Mouse (Mus musculus) forebrain, embryonic 12.5 days (tissue): Measurements from ENCODE around the gene Slc17a1. TPM values are rescaled to one million over a fixed set of nuclear protein-coding genes. Genes with fewer than 3 reads are reported as not detected.

ENCODE experiments used
- ATAC-seq: fragments of 200-750 bp; cut with Nextera tagmentation; 2 replicates; pipeline ENCODE4 v1.8.0; 2017; ENCODE audit warnings: moderate TSS enrichment; ENCODE audit not compliant: low FRiP score
- H3K27ac ChIP-seq: fragments of 300-500 bp; sonication (generic); 2 replicates; pipeline ENCODE4 v1.5.1; 2016; ENCODE audit warnings: mild to moderate bottlenecking
- H3K27me3 ChIP-seq: fragments of 300-500 bp; sonication (generic); 2 replicates; pipeline ENCODE4 v1.6.1; 2016; ENCODE audit warnings: mild to moderate bottlenecking
- H3K36me3 ChIP-seq: fragments of 300-500 bp; sonication (generic); replicated peaks from 2 replicates; pipeline ENCODE4 v1.6.1; 2016; ENCODE audit warnings: mild to moderate bottlenecking
- H3K4me1 ChIP-seq: fragments of 300-500 bp; sonication (generic); 2 replicates; pipeline ENCODE4 v1.6.1; 2016
- H3K4me2 ChIP-seq: fragments of 300-500 bp; sonication (generic); 2 replicates; pipeline ENCODE4 v1.6.1; 2016; ENCODE audit warnings: mild to moderate bottlenecking, moderate library complexity
- H3K4me3 ChIP-seq: fragments of 300-500 bp; sonication (generic); replicated peaks from 2 replicates; pipeline ENCODE4 v1.5.1; 2016; ENCODE audit warnings: mild to moderate bottlenecking
- H3K9ac ChIP-seq: fragments of 300-500 bp; sonication (generic); 2 replicates; pipeline ENCODE4 v1.6.1; 2016; ENCODE audit warnings: mild to moderate bottlenecking
- H3K9me3 ChIP-seq: fragments of 300-500 bp; sonication (generic); 2 replicates; pipeline ENCODE4 v1.6.1; 2016
- WGBS: fragments of 180-500 bp; shearing (Covaris S2); methylation state at CpG from one replicate; pipeline ENCODE4 v1.1.7; 2016; 5-methylcytosine and 5-hydroxymethylcytosine counted together
- polyA plus RNA-seq: library from polyadenylated mRNA; unstranded; fragments of >200 nt; fragmentation: Nextera tagmentation; extraction: Ambion mirVana; gene quantifications from 2 replicates; pipeline ENCODE4 v1.2.1, GENCODE M21; 2016

Slc17a1 gene
- polyA plus RNA-seq, 1 experiment from 2014 or later = not detected

GRCm38 (mm10) chr13:23866086-23866710 is 1.4 kb upstream of the Slc17a1 start:
- Histone ChIP-seq H3K4me2 (no peak overlapping the region), H3K27me3 (no peaks in the 10 kb centered on the region), H3K9me3 (no peaks in the 10 kb centered on the region), H3K4me3 (no peak overlapping the region), H3K9ac (no peak overlapping the region), H3K27ac (no peak overlapping the region), H3K4me1 (no peaks in the 10 kb centered on the region), H3K36me3 (no peaks in the 10 kb centered on the region)
- WGBS = 83% methylated on average over 9 of the region's 9 CpGs
- no peak for ATAC-seq

DNA sequence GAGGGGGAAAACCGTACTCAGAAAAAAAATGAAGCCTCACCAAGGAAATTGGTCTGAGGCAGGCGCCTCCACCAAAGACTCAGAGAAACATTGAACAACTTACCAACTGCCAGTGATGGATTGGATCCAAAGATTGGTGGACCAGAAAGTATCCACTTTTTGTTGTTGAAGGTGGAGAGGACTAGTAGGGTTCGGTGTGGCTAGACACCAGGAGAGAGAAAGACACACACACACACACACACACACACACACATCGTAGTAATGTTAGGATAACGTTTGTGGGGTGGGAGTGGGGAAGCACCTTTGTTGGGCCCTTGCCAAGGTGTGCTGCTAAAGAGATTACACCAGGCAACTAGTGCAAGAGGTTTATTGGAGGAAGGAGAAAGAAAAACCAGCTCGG is 550 bp upstream of the Slc17a1 start:
- 94% methylated on average over 6 of the region's 6 CpGs for WGBS

GRCm38 (mm10) chr13:23868790-23869533 is 1.4 kb downstream of the Slc17a1 start:
- no peaks in the 10 kb centered on the region for H3K4me1 ChIP-seq
- no peaks in the 10 kb centered on the region for H3K27me3 ChIP-seq
- no peak for ATAC-seq
- H3K4me2 ChIP-seq = no peak overlapping the region
- H3K9me3 ChIP-seq = no peaks in the 10 kb centered on the region
- no peak overlapping the region for H3K4me3 ChIP-seq
- 90% methylated on average over 8 of the region's 8 CpGs for WGBS
- H3K9ac ChIP-seq = no peak overlapping the region
- no peak overlapping the region for H3K27ac ChIP-seq
- no peaks in the 10 kb centered on the region for H3K36me3 ChIP-seq

More for the DNA sequence above, 550 bp upstream of the Slc17a1 start:
- H3K36me3 ChIP-seq = no peaks in the 10 kb centered on the region
- no peak for ATAC-seq
- no peak overlapping the region for H3K4me2 ChIP-seq
- no peak overlapping the region for H3K27ac ChIP-seq
- no peaks in the 10 kb centered on the region for H3K9me3 ChIP-seq
- no peaks in the 10 kb centered on the region for H3K27me3 ChIP-seq
- H3K4me1 ChIP-seq = no peaks in the 10 kb centered on the region
- no peak overlapping the region for H3K9ac ChIP-seq
- H3K4me3 ChIP-seq = no peak overlapping the region

GRCm38 (mm10) chr13:23869996-23870395 is 2.4 kb downstream of the Slc17a1 start:
- Histone ChIP-seq H3K4me2 (no peak overlapping the region), H3K27me3 (no peaks in the 10 kb centered on the region), H3K4me1 (no peaks in the 10 kb centered on the region), H3K27ac (no peak overlapping the region), H3K9me3 (no peaks in the 10 kb centered on the region), H3K36me3 (no peaks in the 10 kb centered on the region), H3K9ac (no peak overlapping the region), H3K4me3 (no peak overlapping the region)
- 79% methylated on average over 3 of the region's 3 CpGs for whole genome bisulfite sequencing
- ATAC-seq = no peak

- no peaks in the 10 kb centered on the region for H3K27me3 ChIP-seq
- H3K9ac ChIP-seq = no peak overlapping the region
- ATAC-seq = no peak
- WGBS = 86% methylated on average over 5 of the region's 5 CpGs
- H3K4me3 ChIP-seq = no peak overlapping the region
- no peak overlapping the region for H3K27ac ChIP-seq
- no peaks in the 10 kb centered on the region for H3K9me3 ChIP-seq
- no peaks in the 10 kb centered on the region for H3K4me1 ChIP-seq
- no peaks in the 10 kb centered on the region for H3K36me3 ChIP-seq
- no peak overlapping the region for H3K4me2 ChIP-seq
Observed at GRCm38 (mm10) chr13:23873141-23873540, 5.6 kb downstream of the Slc17a1 start.

DNA sequence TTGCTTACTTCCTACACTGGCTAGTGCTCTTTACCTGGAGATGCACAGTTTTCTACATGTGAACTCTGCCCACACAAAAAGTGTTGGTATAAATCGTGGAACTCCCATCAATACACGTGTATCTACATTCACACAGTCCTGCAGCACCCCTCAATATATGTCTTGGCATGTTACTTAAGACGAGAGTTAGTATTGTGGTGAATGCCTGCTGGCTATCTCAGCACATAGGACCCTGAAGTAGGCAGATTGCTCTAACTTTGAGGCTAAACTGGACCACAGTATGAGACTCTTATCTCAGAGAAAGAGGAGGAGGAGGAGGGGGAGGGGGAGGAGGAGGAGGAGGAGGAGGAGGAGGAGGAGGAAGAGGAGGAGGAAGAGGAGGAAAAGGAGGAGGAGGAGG is 11.6 kb downstream of the Slc17a1 start:
- H3K4me1 ChIP-seq = no peaks in the 10 kb centered on the region
- 73% methylated on average over 3 of the region's 3 CpGs for WGBS
- H3K9me3 ChIP-seq = no peaks in the 10 kb centered on the region
- no peak overlapping the region for H3K4me2 ChIP-seq
- H3K4me3 ChIP-seq = no peak overlapping the region
- H3K27ac ChIP-seq = no peak overlapping the region
- no peak overlapping the region for H3K9ac ChIP-seq
- no peak for ATAC-seq
- no peaks in the 10 kb centered on the region for H3K27me3 ChIP-seq
- H3K36me3 ChIP-seq = no peaks in the 10 kb centered on the region

GRCm38 (mm10) chr13:23879636-23880035 is 12.1 kb downstream of the Slc17a1 start:
- Histone ChIP-seq H3K36me3 (no peaks in the 10 kb centered on the region), H3K4me2 (no peak overlapping the region), H3K27me3 (no peaks in the 10 kb centered on the region), H3K9ac (no peak overlapping the region), H3K9me3 (no peaks in the 10 kb centered on the region), H3K27ac (no peak overlapping the region), H3K4me1 (no peaks in the 10 kb centered on the region), H3K4me3 (no peak overlapping the region)
- 75% methylated on average over 5 of the region's 5 CpGs for WGBS
- ATAC-seq = no peak

- Histone ChIP-seq H3K4me1 (no peaks in the 10 kb centered on the region), H3K36me3 (no peaks in the 10 kb centered on the region), H3K4me2 (no peak overlapping the region), H3K27me3 (no peaks in the 10 kb centered on the region), H3K4me3 (no peak overlapping the region), H3K9me3 (no peaks in the 10 kb centered on the region), H3K9ac (no peak overlapping the region), H3K27ac (no peak overlapping the region)
- 42% methylated on average over 2 of the region's 2 CpGs for WGBS
- no peak for ATAC-seq
Observed at GRCm38 (mm10) chr13:23885540-23885939, 18.0 kb downstream of the Slc17a1 start.

GRCm38 (mm10) chr13:23887026-23887725 is 19.6 kb downstream of the Slc17a1 start:
- no peaks in the 10 kb centered on the region for H3K27me3 ChIP-seq
- 89% methylated on average over 3 of the region's 3 CpGs for WGBS
- no peak for ATAC-seq

GRCm38 (mm10) chr13:23889011-23889605 is 21.6 kb downstream of the Slc17a1 start:
- H3K9me3 ChIP-seq = no peaks in the 10 kb centered on the region
- ATAC-seq = no peak
- WGBS = 75% methylated on average over 6 of the region's 6 CpGs

More at GRCm38 (mm10) chr13:23887026-23887725, 19.6 kb downstream of the Slc17a1 start:
- Histone ChIP-seq H3K36me3 (no peaks in the 10 kb centered on the region), H3K4me1 (no peaks in the 10 kb centered on the region), H3K9me3 (no peaks in the 10 kb centered on the region), H3K9ac (no peak overlapping the region), H3K4me3 (no peak overlapping the region), H3K27ac (no peak overlapping the region), H3K4me2 (no peak overlapping the region)

GRCm38 (mm10) chr13:23892592-23893268 is 25.2 kb downstream of the Slc17a1 start:
- peaks cover 15% of the 10 kb centered on the region for H3K4me1 ChIP-seq
- WGBS = 17% methylated on average over 9 of the region's 9 CpGs
- no peak for ATAC-seq
- H3K9me3 ChIP-seq = no peaks in the 10 kb centered on the region
- H3K9ac ChIP-seq = no peak overlapping the region
- H3K36me3 ChIP-seq = no peaks in the 10 kb centered on the region
- H3K4me3 ChIP-seq = no peak overlapping the region
- H3K4me2 ChIP-seq = no peak overlapping the region
- H3K27me3 ChIP-seq = no peaks in the 10 kb centered on the region
- no peak overlapping the region for H3K27ac ChIP-seq

More at GRCm38 (mm10) chr13:23889011-23889605, 21.6 kb downstream of the Slc17a1 start:
- H3K27ac ChIP-seq = no peak overlapping the region
- no peak overlapping the region for H3K9ac ChIP-seq
- no peaks in the 10 kb centered on the region for H3K27me3 ChIP-seq
- H3K4me1 ChIP-seq = peaks cover 15% of the 10 kb centered on the region
- no peaks in the 10 kb centered on the region for H3K36me3 ChIP-seq
- no peak overlapping the region for H3K4me3 ChIP-seq
- H3K4me2 ChIP-seq = no peak overlapping the region

- Histone ChIP-seq H3K9me3 (no peaks in the 10 kb centered on the region), H3K4me2 (no peak overlapping the region), H3K36me3 (no peaks in the 10 kb centered on the region), H3K27me3 (no peaks in the 10 kb centered on the region), H3K9ac (no peak overlapping the region), H3K4me3 (no peak overlapping the region), H3K4me1 (peaks cover 15% of the 10 kb centered on the region), H3K27ac (no peak overlapping the region)
- ATAC-seq = 0 out of 2 replicates have a peak, but pooled peaks have one; percentile 53
- 11% methylated on average over 4 of the region's 4 CpGs for WGBS
Observed at GRCm38 (mm10) chr13:23893269-23893593, 25.7 kb downstream of the Slc17a1 start.
